8 mouse cellular contexts compared by ENCODE assay signal in the genomic region with DNA sequence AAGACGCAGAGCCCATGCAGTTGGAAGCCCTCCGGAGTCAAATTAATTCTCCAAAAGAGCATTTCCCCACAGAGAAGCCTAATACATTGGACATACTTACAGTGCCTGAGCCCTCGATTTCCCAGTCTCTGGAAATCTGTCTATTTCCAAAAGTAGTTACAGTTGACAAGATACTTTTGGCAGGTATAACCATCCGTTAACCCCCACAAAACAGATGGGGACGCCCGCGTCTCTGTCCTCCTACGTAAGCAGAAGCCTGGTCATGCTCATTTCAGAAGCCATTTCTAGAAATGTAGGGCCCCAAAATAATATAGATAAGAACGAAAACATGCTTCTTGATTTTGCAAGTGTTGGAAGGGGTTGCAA. TPM values are rescaled to one million over a fixed set of nuclear protein-coding genes. Genes with fewer than 3 reads are reported as not detected.
A peak's percentile ranks its signal among the peaks of the same experiment; 100 is the strongest.
DNase-seq lines count a peak whose midpoint lies in the region; TF ChIP-seq lines count a peak whose summit lies in the region.

No protein-coding gene starts in this region.

- H3K4me3 ChIP-seq in cerebellum, adult 2 months (replicated peaks; ENCODE audit: insufficient read depth, low read depth, low read length): peak overlapping the region; percentile 92
- peak overlapping the region; percentile 69 for H3K4me3 ChIP-seq in thymus, adult 2 months (ENCODE audit: control insufficient read depth, insufficient read depth, low read length)

- no peak overlapping the region for H3K27ac ChIP-seq in cerebellum, adult 2 months (ENCODE audit: insufficient read depth, low read length)
- H3K27ac ChIP-seq in thymus, adult 2 months (ENCODE audit: control insufficient read depth, insufficient read depth, low read length): no peak overlapping the region

- H3K4me1 ChIP-seq in cerebellum, adult 2 months (ENCODE audit: control insufficient read depth, insufficient read depth, low read length): peaks cover 4% of the 10 kb centered on the region
- H3K4me1 ChIP-seq in thymus, adult 2 months (replicated peaks; ENCODE audit: control insufficient read depth, insufficient read depth, low read length): peaks cover 13% of the 10 kb centered on the region

- DNase-seq in cerebellum, adult 2 months: peak in 1 of 2 experiments; percentile 8
- DNase-seq in cerebellum, postnatal 14 days: no peak
- DNase-seq in thymus, adult 2 months: no peak
- DNase-seq in thymus, postnatal 14 days: no peak
- DNase-seq in left cerebral cortex, postnatal 36 days (ENCODE audit: low spot score in 2 of 2): peak; percentile 59 to 73
- DNase-seq in right cerebral cortex, adult 2 months (ENCODE audit: low spot score in 2 of 2): peak; percentile 77 to 81
- no peak for DNase-seq in ovary, postnatal 36 days (ENCODE audit: low spot score)
- no peak for DNase-seq in kidney, postnatal 14 days

- WGBS in cerebellum, adult 2 months: 16% methylated on average over 9 of the region's 9 CpGs
- 65% methylated on average over 9 of the region's 9 CpGs for WGBS in thymus, adult 2 months

- H3K27me3 ChIP-seq in cerebellum, adult 2 months (ENCODE audit: control insufficient read depth, insufficient read depth, low read length): no peaks in the 10 kb centered on the region
- no peaks in the 10 kb centered on the region for H3K27me3 ChIP-seq in thymus, adult 2 months (ENCODE audit: control insufficient read depth, insufficient read depth, low read length)

- intact Hi-C loops in left cerebral cortex, postnatal 36 days (cut with DNase I): no loop called here

- H3K36me3 ChIP-seq in thymus, adult 2 months (ENCODE audit: control insufficient read depth, insufficient read depth, low read length): peaks cover 8% of the 10 kb centered on the region; the same call in 1 of the 2 replicates

- TF ChIP-seq CTCF in cerebellum, adult 2 months (IDR thresholded peaks at IDR 0.05; ENCODE audit: borderline replicate concordance, insufficient read depth, low read depth, low read length): no peak
- no peak for TF ChIP-seq CTCF in thymus, adult 2 months (IDR thresholded peaks at IDR 0.05; ENCODE audit: borderline replicate concordance, control insufficient read depth, extremely low read depth, insufficient read depth, low read length, poor library complexity)

- TF ChIP-seq POLR2A in cerebellum, adult 2 months (IDR thresholded peaks at IDR 0.05; ENCODE audit: borderline replicate concordance, insufficient read depth, low read length): no peak
- TF ChIP-seq POLR2A in thymus, adult 2 months (IDR thresholded peaks at IDR 0.05; ENCODE audit: control insufficient read depth, extremely low read depth, insufficient read depth, low read length, poor library complexity): no peak

RNA-seq across cellular contexts. Expression of gene Oscp1, which starts 0.6 kb away (rescaled TPM):
- polyA plus RNA-seq in cerebellum, adult 2 months (2012; rRNA removed): 12.1 and 12.8 TPM in 2 replicates
- 0.99 and 1.1 TPM in 2 replicates for polyA plus RNA-seq in thymus, adult 2 months (2012; rRNA removed)
- total RNA-seq in left cerebral cortex, postnatal 36 days (2021): 10 to 100 TPM; 51.3 to 57.3 TPM

RNA-seq across cellular contexts. Expression of gene Mrps15, which starts 12.3 kb away (rescaled TPM):
- polyA plus RNA-seq in cerebellum, adult 2 months (2012; rRNA removed): 90.6 and 94.5 TPM in 2 replicates
- polyA plus RNA-seq in thymus, adult 2 months (2012; rRNA removed): 56.2 and 70.7 TPM in 2 replicates
- total RNA-seq in left cerebral cortex, postnatal 36 days (2021): 10 to 100 TPM; 41.0 to 43.1 TPM

RNA-seq across cellular contexts. Expression of gene Csf3r, which starts 34.6 kb away (rescaled TPM):
- 1.9 and 2.6 TPM in 2 replicates for polyA plus RNA-seq in cerebellum, adult 2 months (2012; rRNA removed)
- 6.7 and 7.3 TPM in 2 replicates for polyA plus RNA-seq in thymus, adult 2 months (2012; rRNA removed)
- total RNA-seq in left cerebral cortex, postnatal 36 days (2021): 1 to 10 TPM; 4.8 to 5.2 TPM

RNA-seq across cellular contexts. Expression of gene Lsm10, which starts 37.4 kb away (rescaled TPM):
- polyA plus RNA-seq in cerebellum, adult 2 months (2012; rRNA removed): 21.4 and 28.8 TPM in 2 replicates
- 41.0 and 41.7 TPM in 2 replicates for polyA plus RNA-seq in thymus, adult 2 months (2012; rRNA removed)
- total RNA-seq in left cerebral cortex, postnatal 36 days (2021): 10 to 100 TPM; 13.0 to 14.5 TPM

RNA-seq across cellular contexts. Expression of gene Stk40, which starts 44.8 kb away (rescaled TPM):
- 23.3 and 24.9 TPM in 2 replicates for polyA plus RNA-seq in cerebellum, adult 2 months (2012; rRNA removed)
- polyA plus RNA-seq in thymus, adult 2 months (2012; rRNA removed): 36.5 and 43.1 TPM in 2 replicates
- total RNA-seq in left cerebral cortex, postnatal 36 days (2021): 10 to 100 TPM; 27.4 to 30.4 TPM

Comparison
In these comparisons a context has a peak if more than half of its experiments do, and no peak if none do; other contexts are left out.
1. DNase-seq: peak in left cerebral cortex, postnatal 36 days (2 of 2) and right cerebral cortex, adult 2 months (2 of 2); none in cerebellum, postnatal 14 days (0 of 2), thymus, adult 2 months (single experiment), thymus, postnatal 14 days (single experiment), ovary, postnatal 36 days (single experiment) and kidney, postnatal 14 days (single experiment).